Mouse (Mus musculus) right cerebral cortex, postnatal 36 days (tissue): ENCODE measurements around the gene Prss48.
"Not testable (repeated sequence)": the region's sequence is repeated elsewhere in the genome, so short reads cannot be mapped to it uniquely, and the experiment has no call there.

Experiments
- DNase-seq, 2 experiments: peaks; one replicate each; pipeline ENCODE4 v3.0.0; 2022; ENCODE audit warnings: low spot score in 2 of 2, mixed read lengths in 1 of 2

Prss48 gene

DNA sequence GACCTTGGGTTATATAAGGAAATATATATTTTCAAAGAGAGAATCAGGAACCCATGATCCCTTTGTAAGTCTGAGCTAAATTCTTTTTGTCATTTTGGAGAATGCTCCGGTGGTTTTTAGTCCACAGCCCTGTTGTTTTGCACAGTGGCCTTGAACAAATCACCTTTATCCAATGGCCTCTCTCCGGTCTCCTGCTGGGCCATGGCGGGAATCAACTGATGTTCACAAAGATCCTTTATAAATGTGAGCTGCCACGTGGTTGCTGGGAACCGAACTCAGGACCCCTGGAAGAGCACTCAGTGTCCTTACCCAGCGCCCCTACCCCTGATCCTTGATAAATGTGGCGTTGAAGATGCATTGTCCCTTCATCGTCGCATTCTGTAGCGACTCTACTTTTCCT is 2.5 kb upstream of the Prss48 start:
- DNase-seq, result no peak

DNA sequence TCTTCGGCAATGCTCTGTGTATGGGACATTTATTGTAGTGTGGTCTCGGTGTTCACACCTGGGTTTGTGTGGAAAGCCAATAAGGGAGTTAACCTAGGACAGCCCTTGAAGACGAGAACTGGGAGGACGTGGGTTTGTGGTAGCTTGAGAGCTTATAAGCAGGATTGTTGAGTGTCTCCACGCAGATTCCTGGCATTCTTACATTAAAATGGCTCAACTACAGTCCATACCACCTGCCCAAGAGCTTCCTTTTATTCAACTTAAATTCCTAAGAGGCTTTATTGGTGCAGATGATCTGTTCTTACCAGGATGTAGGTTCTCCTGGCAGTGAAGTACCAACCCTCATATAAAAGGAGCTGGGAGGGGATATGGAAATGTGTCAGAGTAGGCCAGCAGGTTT is 649 bp upstream of the Prss48 start:
- no peak for DNase-seq

DNA sequence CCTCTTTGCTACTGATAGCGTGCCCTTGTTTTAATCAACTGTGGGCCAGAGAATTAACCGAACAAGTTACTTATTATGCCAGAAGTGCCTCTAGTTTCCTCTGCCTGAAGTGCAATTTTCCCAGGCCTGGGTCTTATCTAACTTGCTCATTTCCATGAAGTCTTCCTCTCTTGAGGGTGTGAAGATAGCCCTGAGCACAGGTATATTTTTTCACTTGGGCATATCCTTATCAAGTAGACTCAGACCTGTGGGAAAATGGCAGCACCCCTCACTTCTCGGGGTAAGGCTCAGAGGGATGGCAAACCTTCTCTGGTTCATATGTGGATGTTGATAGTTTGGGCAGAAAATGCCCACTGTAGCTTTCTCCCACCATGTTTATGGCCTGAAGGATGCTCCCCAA is 1.0 kb downstream of the Prss48 start:
- no peak for DNase-seq

DNA sequence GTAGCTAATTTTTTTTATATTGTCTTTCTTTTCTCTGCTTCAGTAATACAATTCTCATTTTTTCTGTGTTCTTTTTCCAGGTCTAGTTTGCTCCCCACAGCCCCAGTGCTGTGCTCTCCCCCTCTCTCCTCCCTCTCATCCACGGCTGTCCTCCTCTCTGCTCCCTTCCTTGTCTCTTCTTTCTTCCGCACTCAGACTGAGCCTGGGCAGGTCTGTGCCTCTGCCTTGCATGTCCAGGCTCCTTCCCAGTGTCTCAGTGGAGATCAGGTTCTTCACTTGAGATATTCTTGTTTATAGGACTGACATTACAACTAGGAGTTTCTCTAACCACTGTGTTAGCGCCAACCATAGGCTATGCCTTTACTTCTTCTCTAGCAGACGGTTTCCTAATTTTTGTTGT is 7.6 kb downstream of the Prss48 start:
- DNase-seq, result no peak

DNA sequence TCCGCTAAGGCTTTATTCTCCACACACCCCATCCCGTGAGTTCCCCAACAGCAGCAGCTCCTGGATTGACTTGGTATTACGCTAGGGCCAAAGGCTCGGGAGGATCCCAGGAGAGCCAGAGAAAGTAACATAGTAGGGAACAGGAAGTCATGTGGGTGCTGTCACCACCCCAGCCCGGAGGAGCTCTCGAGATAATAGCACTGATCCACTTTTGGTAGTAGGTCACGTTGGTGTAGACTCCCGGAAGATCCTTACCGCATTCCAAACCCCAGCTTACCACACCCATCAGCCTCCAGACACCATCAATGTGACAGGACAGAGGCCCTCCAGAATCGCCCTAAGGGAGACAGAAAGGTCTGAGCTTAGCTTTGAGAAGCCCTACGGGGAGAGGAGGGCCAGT is 8.5 kb downstream of the Prss48 start:
- no peak for DNase-seq

DNA sequence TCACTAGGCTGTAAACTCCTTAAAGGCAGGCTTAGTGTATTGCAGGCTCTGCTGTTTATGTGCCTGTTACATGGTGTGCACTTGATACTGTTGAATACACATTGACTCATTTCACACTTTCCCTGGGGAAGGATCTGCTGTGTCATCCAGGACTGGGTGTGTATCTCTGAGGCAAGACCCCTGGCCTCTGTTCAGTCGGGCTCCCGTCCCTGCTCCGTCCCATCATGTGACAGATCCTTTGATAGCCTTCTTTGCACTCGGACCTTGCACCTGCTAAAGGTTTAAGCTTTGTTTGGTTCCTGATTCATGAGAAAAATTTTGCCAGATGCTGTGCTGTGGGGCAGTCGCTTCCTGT is 10.5 kb downstream of the Prss48 start:
- no peak for DNase-seq

DNA sequence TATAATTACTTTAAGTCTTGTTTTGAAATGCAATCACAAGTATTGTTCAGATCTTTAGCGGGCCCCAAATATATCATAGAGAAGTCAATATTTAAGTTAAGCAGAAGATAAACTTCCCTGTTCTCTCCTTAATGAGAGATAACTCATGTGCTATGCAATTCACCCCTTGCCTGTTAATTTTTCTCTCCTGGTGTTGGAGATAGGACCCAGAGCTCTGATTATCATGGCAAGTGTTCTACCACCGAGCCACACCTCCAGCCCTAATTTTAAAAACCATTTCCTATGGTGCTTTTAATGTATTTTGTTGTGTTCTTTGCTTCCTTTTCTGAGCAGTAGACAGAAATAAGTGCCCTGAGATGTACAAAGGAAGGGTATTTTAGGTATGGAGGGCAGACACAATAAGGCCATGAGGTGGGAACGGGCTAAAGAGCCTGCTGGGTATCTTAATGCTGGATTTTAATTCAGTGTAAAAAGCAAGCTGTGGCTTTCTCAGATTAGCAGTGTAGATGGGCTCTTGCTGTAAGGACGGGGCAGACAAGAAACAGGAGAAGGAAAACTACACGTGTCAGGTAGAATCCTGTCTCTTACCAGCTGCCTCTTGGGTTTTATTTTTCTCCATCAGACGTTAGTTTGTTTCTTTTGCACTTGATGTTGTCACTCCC is 11.0 kb downstream of the Prss48 start:
- DNase-seq, result no peak

DNA sequence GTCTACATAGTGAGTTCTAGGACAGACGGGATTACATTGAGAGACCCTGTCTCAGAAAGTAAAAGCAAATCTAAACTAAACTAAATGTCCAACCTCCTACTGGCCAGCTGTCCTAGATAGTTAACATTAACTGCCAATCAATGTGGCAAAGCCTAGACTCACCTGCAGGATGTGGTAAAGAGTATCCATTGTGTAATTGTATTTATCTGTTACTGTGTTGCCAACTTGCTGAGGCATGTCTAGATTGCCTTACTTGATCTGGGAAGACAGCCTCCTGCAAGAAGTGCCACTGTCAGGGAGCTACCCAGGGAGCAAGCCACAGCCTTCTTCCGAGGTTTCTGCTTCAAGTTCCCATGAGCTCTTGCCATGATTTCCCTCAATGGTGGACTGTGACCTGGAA is 15.1 kb downstream of the Prss48 start:
- no peak for DNase-seq

DNA sequence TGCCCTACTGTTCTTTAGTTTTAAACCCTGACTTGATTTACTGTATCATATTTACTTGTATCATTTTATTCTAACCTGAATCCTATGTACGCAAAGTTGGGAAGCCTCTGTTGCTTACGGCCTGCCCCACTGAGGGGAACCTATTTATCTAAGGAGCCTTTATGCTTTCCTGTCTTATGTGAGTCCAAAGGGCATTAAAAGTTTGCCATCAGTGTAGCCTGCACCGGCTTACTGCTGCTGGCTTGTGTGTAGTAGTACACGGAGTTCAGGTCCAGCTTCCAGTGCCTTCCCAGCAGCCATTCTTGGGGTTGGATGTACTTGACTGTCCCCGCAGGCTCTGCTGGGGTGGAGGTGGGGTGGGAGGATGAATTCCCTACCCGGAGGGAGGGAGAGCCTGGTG is 17.8 kb downstream of the Prss48 start:
- DNase-seq, result no peak

DNA sequence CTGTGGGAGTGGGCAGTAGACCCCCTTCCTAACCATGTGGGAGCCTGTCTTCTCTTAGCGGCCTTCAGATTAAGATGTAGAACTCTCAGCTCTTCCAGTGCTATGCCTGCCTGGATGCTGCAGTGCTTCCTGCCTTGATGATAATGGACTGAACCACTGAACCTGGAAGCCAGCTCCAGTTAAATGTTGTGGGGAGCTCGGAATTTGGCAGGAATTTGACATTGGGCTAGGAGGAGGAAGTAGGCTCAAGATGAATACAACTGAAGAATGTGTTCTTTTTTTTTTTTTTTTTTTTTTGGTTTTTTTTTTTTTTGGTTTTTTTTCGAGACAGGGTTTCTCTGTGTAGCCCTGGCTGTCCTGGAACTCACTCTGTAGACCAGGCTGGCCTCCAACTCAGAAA is 20.5 kb downstream of the Prss48 start:
- not testable (repeated sequence) for DNase-seq

DNA sequence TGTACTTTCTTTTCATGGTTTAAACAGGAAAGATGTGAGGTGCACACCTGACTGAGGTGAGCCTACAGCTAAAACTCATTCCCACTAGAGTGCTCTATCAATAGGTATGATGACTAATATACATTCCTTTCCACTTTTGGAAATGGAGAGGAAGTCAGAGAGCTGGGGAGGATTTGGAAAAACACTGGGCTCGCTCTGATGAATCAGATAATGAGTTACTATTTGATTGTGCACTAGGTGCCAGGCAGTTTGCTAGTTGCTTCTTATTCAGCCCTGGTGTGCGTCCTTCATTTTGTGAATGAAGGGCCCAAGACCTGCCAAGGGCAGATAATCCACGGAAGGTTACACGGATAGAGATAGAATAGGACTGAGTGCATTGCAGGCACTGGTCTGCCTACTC is 22.3 kb downstream of the Prss48 start:
- no peak for DNase-seq

DNA sequence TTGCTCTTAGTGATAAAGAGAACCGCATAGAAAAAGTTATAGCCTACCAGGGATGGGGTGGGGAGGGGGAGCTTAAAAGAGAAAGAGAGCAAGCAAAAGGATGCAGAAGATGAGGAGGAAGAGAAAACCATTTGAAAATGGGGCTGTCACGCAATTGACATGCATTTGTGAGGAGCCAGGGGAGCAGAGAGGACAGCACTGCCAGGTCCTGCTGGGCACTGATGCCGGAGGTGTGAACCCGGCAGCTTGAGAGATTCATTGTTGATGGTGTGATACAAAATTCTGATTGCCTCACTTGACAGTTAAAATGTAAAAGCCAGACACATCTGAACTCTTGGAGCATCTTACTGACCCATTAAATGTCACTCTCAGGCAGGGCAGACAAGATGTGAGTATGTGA is 27.8 kb downstream of the Prss48 start:
- DNase-seq, result no peak

DNA sequence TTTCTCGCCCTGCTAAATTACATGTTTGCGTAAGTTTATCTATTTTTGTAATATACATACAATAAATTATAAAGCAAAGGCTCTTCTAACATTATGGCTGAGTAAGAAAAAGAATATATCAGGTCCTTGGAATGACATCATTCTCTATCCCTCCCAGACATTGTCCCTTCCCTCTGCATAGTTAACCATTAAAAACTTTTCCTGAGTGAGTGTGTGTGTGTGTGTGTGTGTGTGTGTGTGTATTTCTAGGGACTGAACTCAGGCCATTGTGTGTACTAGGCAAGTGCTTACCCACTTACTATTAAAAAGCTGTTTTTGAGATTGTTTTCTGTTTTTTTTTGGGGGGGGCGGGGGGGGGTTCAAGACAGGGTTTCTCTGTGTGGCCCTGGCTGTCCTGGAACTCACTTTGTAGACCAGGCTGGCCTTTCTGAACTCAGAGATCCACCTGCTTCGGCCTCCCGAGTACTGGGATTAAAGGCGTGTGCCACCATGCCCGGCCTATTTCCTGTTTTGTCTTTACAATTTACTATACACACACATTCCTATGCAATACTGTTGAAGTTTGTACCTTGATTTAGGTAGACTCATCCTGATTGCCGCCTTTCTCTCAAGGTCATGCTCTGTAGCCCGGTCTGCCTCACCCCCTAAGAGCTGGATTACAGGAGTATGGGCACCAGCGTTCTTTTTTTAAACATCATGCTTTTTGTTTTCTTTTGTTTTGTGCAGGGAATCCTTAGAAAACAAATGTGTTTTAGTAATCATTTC is 28.7 kb downstream of the Prss48 start:
- no peak for DNase-seq

DNA sequence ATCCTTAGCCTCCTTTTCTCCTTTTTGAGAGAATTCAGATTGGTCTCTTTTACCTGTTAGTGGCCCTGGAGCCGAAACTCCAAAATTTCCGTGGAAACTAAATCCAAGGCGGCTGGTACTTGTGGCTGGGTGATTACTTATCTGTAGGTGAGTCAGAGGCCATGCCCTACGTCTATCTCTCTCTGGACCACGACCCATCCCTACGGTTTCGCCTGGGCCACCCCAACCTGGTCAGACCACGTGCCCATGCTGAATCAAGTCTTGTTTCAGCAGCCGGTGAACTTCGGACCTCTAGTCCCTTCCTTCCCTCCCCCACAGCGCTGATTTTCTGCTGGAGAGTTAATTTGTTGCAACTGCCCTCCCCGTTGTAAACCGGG is 30.7 kb downstream of the Prss48 start:
- DNase-seq, result no peak

DNA sequence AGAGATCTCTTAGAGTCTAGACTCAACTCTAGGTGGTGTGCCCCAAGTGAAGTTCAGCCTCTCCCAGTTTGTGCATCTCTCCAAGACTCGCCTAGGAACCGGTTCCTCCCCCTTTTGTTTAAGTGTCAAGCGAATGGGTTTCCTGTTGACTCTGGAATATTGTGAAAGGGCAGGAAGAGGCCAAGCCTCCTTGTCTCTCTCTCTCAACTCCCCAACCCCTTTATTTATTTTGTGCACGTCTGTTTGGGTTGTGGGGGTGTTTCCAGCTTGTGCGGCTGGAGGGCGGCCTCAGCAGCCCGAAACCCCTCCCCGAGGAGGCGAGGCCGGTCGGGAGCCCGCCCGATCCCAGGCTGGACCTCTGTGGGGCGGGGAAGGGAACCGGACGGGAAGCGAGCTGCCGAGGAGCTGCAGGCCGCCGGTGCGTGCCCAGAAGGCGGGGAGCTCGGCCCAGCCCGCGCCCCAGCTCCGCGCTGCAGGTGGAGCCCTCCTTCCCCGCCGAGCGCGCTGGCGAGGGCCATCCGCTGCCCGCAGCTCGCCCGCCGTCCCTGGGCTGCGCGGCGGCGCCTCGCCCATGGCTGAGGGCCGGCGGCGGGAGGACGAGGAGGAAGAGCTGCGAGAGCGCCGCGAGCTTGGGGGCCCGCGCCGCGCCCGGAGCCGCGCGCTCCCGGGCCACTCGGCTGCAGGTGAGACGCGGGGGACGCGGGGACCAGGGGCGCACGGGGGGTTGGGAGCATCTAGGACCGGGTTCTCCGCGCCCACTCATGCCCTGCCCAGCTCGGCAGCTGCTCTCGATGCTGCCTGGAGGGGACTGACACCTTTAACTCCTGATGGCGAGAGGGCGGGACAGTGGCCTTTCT is 31.3 kb downstream of the Prss48 start, which contains the start of gene Sh3d19:
Gene Sh3d19 (plus strand): TSS at position 368 of the 857 bp plus-strand sequence.
- DNase-seq, result peak; percentile 10 to 25

DNA sequence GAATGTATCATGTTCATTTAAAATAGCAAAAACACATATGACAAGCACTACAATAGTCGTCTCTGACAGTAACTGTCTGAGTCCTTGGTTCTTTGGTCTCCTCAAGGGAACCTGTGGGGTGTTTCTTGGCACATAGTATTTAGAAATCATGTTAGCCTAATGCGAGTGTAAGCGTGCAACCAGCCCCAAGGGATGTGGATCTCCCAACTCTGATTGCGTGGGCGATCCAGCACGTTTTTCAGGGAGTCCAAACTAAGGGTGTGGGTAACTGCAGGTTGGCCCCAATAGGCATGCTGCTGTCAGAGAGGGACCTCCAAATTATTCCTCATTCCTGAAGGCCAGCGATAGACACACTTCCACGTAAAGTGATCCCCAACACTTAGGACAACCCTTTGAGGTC is 33.3 kb downstream of the Prss48 start:
- no peak for DNase-seq

DNA sequence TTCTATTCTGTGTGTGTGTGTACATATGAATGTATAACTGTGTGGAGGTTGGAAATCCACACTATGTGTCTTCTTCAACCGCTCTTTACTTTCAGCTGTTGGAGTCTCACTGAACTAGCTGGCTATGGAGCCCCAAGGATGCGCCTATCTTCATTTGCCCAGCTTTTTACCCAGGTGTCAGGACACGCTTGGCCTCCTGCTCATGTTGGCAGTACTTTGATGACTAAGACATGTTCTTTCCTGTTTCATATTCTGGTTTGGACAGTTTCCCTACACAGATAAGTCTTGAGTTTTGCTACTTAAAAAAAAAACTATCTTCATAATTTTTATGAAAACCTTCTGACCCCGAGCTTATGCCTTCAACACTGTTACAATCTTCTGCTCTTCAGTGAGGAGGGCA is 36.8 kb downstream of the Prss48 start:
- DNase-seq, result no peak

DNA sequence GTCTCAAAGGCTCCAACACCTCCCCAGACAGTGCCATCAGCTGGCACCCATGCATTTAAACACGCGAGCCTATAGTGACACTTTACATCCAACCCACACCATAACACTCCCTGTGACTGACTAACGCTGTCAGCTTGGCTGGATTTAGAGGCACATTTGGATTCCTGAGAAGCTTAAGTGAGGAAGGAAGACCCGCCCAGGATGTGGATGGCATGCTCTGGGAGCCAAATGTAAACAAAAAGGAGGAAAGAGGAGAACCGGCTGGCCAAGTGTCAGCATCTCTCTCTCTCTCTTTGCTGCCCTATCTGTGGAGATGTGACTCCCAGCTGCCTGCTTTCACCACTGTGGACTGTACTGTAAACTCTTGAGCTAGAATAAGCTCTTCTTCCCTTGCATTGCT is 41.2 kb downstream of the Prss48 start:
- peak; percentile 6 to 8 for DNase-seq

DNA sequence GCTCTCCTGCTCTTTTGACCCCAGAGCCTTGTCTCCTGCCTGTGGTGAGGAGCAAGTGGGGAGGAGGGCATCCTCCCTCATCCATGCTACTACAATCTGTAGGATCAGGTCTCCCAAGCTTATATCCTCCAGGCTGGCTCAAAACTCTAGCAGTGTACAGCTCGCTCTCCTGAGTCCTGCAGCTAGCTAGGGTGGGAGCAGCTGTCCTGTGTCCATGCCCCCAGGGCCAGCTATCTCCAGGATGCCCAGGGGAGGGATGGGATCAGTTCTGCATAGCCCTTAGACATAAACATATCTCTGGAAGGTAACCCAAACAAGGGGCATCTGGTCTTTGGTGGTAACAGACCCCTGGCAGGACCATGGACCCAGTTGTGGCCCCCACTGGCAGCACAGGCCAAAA is 42.6 kb downstream of the Prss48 start:
- DNase-seq, result no peak

DNA sequence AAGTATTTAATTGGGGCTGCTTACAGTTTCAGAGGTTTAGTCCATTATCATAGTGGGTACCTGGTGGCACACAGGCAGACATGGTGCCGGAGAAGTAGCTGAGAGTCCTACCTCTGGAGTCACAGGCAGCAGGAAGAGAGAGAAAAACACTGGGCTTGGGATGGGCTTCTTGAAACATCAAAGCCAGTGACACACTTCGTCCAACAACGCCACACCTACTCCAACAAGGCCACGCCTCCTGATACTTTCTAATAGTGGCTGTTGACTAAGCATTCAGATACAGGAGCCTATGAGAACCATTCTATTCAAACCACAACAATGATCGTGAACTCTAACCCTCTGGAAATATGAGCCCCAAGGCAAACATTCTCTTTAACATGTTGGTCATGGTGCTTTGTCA is 46.6 kb downstream of the Prss48 start:
- DNase-seq, result no peak

DNA sequence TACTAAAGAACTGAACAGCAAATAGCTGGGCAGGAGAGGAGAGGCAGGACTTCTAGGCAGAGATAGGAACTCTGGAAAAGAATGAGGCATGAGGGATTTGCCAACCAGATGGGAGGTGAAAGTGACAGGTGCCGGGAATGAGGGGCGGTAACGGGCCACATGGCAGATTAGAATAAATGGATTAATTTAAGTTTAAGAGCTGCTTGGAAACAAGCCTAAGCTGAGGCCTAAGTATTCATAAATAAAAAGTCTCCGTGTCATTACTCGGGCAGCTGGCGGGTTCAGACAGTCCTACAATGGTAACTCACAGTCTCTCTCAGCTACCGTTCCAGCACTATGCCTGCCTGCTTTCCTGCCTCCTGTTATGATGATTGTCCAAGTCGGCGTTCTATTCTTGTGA is 47.0 kb downstream of the Prss48 start:
- no peak for DNase-seq

DNA sequence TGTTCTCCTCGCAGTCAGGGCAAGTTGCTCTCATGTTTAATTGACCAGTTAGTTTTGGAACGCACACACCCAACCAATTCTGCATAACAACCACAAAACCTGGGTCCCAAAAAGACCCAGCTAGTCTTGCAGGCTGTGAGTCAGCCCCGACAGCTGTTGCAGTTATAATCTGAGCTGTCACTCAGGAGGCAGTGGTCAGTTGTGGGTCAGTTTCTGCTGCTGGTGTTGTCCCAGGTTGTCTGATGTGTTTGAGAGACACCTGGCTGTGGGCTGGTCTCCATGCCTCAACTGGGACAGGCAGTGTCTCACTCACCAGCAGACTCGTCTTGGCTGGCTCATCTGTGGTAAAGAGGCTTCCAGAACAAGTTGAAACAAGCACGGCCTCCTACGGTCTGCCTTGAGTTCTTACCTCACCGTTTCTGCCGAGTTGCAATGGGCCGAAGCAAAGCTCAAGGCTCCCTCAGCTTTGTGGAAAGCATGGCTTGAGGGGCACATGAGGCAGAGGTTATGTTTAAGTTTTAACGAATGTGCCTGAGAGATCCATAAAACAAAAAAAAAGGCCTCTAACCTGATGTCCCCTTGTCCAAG is 49.5 kb downstream of the Prss48 start:
- no peak for DNase-seq
